Mouse (Mus musculus) adrenal gland, postnatal 14 days (tissue): ENCODE data around the gene Crisp4. TPM values are rescaled to one million over a fixed set of nuclear protein-coding genes. Genes with fewer than 3 reads are reported as not detected.

ENCODE experiments used
- DNase-seq: peaks from one replicate; pipeline ENCODE4 v3.0.0; 2021; ENCODE audit warnings: mixed read lengths
- long read RNA-seq, 2 experiments: library from polyadenylated mRNA; stranded (forward); transcript quantifications; one replicate each; pipeline ENCODE4 v2.0.0; 2021
- total RNA-seq: library from RNA; stranded (reverse); gene quantifications from 2 replicates; pipeline ENCODE4 v1.2.3, GENCODE M21; 2021

Gene Crisp4
- not detected in 2 replicates for total RNA-seq
- long read RNA-seq, experiment 1 = 0 reads
- long read RNA-seq, experiment 2 = 0 reads

GRCm38 (mm10) chr1:18145802-18146201 lies at the start of gene Crisp4:
TSS of gene Crisp4 (minus strand) at chr1:18145902.
- no peak for DNase-seq

- no peak for DNase-seq
These were observed 46.0 kb upstream of the Crisp4 start for GRCm38 (mm10) chr1:18191719-18192118.

- DNase-seq = no peak
These were observed 45.3 kb upstream of the Crisp4 start for GRCm38 (mm10) chr1:18190714-18191712.

- DNase-seq = no peak
These were observed 35.5 kb upstream of the Crisp4 start for GRCm38 (mm10) chr1:18181167-18181566.

- no peak for DNase-seq
These were observed 24.9 kb upstream of the Crisp4 start for GRCm38 (mm10) chr1:18170573-18170972.

- DNase-seq = no peak
These were observed 22.6 kb upstream of the Crisp4 start for GRCm38 (mm10) chr1:18168261-18168660.

GRCm38 (mm10) chr1:18159082-18159481 lies 13.4 kb upstream of the Crisp4 start:
- no peak for DNase-seq

- no peak for DNase-seq
These were observed 2.5 kb upstream of the Crisp4 start for GRCm38 (mm10) chr1:18148211-18148610.

GRCm38 (mm10) chr1:18131691-18132090 lies 14.0 kb downstream of the Crisp4 start:
- DNase-seq = no peak

- no peak for DNase-seq
These were observed 15.7 kb downstream of the Crisp4 start for GRCm38 (mm10) chr1:18129983-18130382.

GRCm38 (mm10) chr1:18106720-18107355 lies 38.9 kb downstream of the Crisp4 start:
- DNase-seq = no peak

- no peak for DNase-seq
These were observed 39.7 kb downstream of the Crisp4 start for GRCm38 (mm10) chr1:18105866-18106529.

- DNase-seq = no peak
These were observed 40.5 kb downstream of the Crisp4 start for GRCm38 (mm10) chr1:18105029-18105865.

Other genes starting within 250 kb of the Crisp4 start
- gene Defb18, start 91.5 kb upstream of the Crisp4 start, total RNA-seq = not detected in 2 replicates
- not detected in 2 replicates for gene Defb41, start 119.2 kb upstream of the Crisp4 start, total RNA-seq